Mouse (Mus musculus) common myeloid progenitor, adult 5-6 weeks (primary cell): ENCODE measurements around the gene Pwwp2b. TPM values are rescaled to one million over a fixed set of nuclear protein-coding genes. Genes with fewer than 3 reads are reported as not detected.
A peak's percentile ranks its signal among the peaks of the same experiment; 100 is the strongest.

Experiments
- ATAC-seq: replicated peaks from 2 replicates; pipeline ENCODE4 v1.8.0; 2016; ENCODE audit warnings: low read depth, mild to moderate bottlenecking, moderate TSS enrichment, inconsistent platforms; ENCODE audit not compliant: poor library complexity, severe bottlenecking
- total RNA-seq: library from RNA; stranded (forward); fragments of 200-1000, 187-1606 nt; gene quantifications from 2 replicates; pipeline ENCODE4 v1.2.3, GENCODE M21; 2017

The Pwwp2b gene
- total RNA-seq, 1 experiment from 2014 or later, result 3.8 TPM

DNA sequence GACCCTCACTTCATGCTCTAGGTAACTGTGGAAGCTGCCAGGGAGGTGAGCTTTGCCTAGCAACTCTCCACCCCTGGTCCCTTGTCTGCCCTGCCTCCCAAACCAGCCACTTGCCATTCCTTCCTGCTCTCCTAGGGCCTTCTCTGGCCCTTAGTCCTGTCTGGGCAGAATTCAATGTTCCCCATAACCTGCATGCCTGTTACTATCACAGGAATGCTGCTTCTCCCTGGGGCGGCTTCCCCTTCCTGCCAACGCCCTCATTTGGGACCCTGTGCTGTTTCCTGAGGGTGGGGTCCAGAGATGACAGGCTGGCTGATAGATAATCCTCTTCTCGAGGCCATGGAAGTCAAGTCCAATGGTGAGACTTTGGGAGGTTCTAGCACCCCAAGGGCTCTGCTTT, 5.2 kb downstream of the Pwwp2b start:
- ATAC-seq, result no peak

GRCm38 (mm10) chr7:139254626-139255025, 6.3 kb downstream of the Pwwp2b start:
- no peak for ATAC-seq

GRCm38 (mm10) chr7:139257752-139258542, 9.7 kb downstream of the Pwwp2b start:
- no peak for ATAC-seq

DNA sequence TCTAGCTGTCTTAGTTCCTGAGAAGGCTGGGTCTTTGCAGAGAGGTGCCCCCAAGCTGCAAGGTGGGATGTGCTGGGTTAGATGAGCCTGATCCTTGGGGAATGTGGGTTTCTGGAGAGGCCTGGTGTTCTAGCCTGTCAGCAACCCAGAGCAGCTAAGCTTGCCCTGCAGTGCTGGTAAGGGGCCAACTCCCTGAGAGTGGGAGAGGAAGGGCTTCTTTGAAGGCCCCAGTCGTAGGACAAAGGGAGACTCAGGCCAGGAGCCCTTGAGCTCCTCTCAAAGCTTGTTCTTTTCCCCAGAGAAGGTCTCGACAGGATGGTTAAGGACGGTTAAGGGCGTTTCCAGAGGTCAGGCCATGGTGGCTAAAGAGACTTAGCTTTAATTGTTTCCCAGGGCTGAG, 16.1 kb downstream of the Pwwp2b start:
- no peak for ATAC-seq

GRCm38 (mm10) chr7:139265634-139266033, 17.4 kb downstream of the Pwwp2b start:
- no peak for ATAC-seq

DNA sequence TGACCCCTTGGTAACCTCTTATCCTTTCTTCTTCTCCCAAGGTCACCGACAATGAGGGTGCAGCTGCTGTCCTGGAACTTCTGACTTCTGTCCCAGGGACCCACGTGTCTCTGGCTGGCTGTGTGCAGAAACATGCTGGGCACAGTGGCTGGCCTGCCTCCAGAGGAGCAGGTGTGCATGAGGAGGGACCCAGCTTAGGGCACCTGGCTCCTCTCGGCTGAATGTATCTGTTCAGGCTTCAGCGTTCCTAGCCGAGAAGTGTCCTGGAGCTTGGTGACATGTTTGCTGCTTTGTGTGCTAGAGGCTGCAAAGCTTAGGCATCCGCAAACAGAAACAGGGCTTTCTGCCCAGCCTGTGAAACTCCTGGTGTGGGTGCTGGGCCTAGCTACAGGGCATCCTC, 18.1 kb downstream of the Pwwp2b start:
- no peak for ATAC-seq

- ATAC-seq, result peak; percentile 74
Measured at GRCm38 (mm10) chr7:139266886-139267870, 18.9 kb downstream of the Pwwp2b start.

DNA sequence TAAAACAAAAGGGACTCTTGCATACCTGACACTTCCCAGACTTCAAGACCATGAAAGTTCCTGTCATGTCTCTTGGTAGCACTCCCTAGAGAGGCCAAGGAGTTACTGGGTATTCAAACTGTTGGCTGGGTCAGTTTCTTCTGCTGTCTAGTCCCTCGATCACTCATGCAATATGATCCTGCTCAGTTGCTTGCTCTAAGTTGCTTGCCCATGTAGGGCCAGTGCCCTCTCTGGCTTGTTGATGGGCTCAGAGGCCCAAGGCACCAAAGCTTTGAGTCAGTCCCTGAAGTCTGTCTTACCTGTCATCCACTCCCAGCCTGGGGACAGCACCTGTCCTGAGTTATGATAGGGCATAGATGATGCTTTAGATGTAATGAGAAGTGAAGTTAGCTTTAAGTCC, 22.5 kb downstream of the Pwwp2b start:
- ATAC-seq, result no peak

- ATAC-seq, result no peak
Measured at GRCm38 (mm10) chr7:139271871-139272270, 23.6 kb downstream of the Pwwp2b start.

- peak; percentile 9; the same call in 1 of the 2 replicates for ATAC-seq
Measured at GRCm38 (mm10) chr7:139272639-139273396, 24.5 kb downstream of the Pwwp2b start.

GRCm38 (mm10) chr7:139273397-139273719, 25.1 kb downstream of the Pwwp2b start:
- peak; percentile 92 for ATAC-seq

GRCm38 (mm10) chr7:139275586-139275985, 27.3 kb downstream of the Pwwp2b start:
- no peak for ATAC-seq

GRCm38 (mm10) chr7:139276150-139276549, 27.9 kb downstream of the Pwwp2b start:
- no peak for ATAC-seq

DNA sequence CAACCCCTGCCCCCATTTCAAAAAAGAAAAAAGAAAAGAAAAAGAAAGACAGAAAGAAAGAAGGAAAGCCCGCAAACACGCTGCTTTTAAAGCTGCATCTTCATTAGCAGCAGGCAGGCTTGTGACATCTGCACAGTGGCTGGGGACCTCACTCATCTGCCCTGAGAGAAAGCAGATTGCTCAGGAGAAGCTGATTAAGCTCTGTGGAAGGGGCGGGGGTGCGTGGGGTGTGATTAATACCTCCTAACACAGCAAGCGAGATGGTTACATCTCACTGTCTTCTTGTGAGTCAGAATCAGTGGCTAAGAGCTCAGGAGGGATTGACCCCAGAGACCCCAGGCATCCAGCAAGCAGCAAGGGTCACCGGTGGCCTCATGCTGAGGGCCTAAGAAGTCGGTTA, 29.3 kb downstream of the Pwwp2b start:
- no peak for ATAC-seq

GRCm38 (mm10) chr7:139279571-139279970, 31.3 kb downstream of the Pwwp2b start:
- ATAC-seq, result no peak

DNA sequence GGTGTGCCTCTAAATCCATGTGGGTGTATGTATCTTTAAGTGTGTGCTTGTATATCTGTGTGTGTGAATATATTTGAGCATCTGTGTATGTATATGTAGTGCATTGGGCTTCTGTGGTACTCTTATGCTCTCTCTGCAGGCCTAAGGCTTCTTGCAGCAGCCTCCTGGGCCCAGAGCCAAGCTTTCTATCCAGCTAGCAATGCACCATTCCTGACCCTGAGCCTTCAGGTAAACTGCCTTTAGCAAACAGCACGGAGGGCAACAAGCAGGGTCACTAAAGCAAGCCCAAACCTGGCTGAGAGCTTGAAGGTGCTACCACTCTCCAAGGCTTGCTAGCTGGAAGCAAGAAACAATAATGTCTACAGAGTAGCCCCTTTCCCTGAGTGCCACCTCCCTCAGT, 31.8 kb downstream of the Pwwp2b start:
- no peak for ATAC-seq

- peak; percentile 50 for ATAC-seq
Measured at GRCm38 (mm10) chr7:139281195-139281594, 32.9 kb downstream of the Pwwp2b start.

DNA sequence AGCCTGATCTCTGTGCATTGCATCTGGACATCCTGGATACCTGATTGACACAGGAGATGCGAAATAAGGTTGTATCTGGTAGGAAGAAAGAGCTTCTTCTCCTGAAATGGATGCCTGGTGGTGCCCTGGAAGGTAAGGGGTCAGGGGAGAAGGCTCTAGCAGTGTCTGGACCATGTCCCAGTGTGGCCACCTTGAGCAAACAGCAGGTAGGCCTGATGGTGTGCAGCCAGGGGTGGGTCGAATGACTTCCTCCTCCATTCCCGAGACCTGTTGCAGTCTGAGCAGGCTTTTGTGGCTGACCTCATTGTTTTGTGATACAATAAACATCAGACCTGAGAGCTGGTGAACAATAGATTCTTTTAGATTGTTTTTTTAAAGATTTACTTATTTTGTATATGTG, 33.8 kb downstream of the Pwwp2b start:
- no peak for ATAC-seq

GRCm38 (mm10) chr7:139285295-139285943, 37.1 kb downstream of the Pwwp2b start:
- no peak for ATAC-seq

DNA sequence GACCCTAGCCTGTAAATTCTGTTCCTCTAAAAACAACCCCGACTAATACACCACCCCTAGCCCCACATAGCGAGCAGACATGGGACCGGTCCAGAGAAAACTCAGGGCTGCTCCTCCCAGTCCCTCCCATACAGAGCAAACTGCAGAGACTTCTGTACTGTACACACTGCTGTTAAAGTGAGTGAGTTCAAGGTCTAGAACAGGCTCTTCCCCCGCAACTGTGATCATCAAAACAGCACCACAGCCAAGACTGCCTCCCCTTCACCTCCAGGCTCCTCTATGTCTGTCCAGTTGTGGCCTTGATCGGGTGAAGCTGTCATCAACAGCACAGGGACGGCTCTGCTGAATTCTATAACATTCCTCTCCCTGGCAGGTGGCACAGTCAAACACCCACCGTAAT, 40.3 kb downstream of the Pwwp2b start:
- ATAC-seq, result no peak
